Mouse (Mus musculus): ENCODE measurements around the gene H2-Ke6.

DNA sequence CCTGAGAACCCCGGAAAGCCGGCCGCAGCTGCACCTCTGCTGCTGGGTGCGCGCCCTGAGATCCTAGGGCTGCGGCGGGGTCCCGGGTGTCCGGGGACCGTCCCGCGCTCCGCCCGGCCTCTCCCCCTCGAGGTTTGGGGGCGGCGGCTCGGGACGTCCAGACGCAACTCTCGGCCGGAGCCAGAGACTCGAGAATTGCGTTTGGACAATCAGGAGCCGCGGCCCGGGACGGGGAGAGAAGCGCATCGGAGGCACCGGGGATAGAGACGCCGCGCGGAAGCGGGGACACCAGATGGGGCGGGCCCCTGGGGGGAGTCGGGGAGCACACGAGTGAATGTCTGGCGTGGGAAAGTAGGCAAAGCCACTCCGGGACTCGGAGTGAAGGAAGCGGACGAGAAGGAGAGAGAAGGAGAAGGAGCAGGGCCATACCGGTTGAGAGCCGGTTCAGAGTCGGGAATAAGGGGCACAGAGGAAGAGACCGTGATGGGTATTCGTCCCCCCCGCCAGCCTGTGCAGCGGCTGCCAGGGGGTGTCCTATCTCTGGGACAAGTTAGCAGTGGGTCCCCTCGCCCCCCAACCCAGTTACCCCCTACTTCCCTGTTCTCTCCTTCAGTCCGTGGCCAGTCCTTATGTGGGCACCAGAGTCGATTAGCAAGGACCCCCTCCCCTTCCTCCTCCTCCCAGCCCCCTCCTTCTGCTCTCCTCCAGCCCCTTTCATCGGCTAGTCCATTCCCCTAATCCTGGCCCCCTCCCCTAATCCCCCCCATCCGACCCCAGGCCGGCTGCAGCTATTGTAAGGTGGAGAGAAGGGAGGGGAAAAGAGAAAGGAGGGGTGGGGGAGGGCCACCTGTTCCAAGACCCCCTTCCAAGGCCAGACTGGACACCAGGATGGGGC lies 2.8 kb downstream of the H2-Ke6 start:
- 0 out of 2 replicates have a peak, but pooled peaks have one; percentile 5 for TF ChIP-seq CTCF (IDR thresholded peaks at IDR 0.05; ENCODE audit: borderline replicate concordance, control insufficient read depth, extremely low read depth, insufficient read depth, low read length, poor library complexity)
- TF ChIP-seq POLR2A (IDR thresholded peaks at IDR 0.05; ENCODE audit: control insufficient read depth, extremely low read depth, insufficient read depth, low read length, poor library complexity) = peak; percentile 19; the same call in 1 of the 2 replicates

All from thymus, adult 2 months (tissue).